Mouse (Mus musculus) spleen, adult 18-20 months (tissue): ENCODE results near the gene Lyz2.
"Not testable (repeated sequence)": the region's sequence is repeated elsewhere in the genome, so short reads cannot be mapped to it uniquely, and the experiment has no call there.

Experiments used
- DNase-seq, 2 experiments: peaks; one replicate each; pipeline ENCODE4 v3.0.0; 2022; ENCODE audit warnings: mixed read lengths in 2 of 2

The Lyz2 gene

GRCm38 (mm10) chr10:117282049-117282448 is at the start of gene Lyz2:
TSS of gene Lyz2 (minus strand) at chr10:117282321.
- DNase-seq: no peak

- peak in 1 of 2 experiments; percentile 42 for DNase-seq
These were observed 48.4 kb upstream of the Lyz2 start for GRCm38 (mm10) chr10:117330521-117330920.

- DNase-seq: peak; percentile 31 to 44
These were observed 41.7 kb upstream of the Lyz2 start for GRCm38 (mm10) chr10:117323782-117324181.

- no peak for DNase-seq
These were observed 40.5 kb upstream of the Lyz2 start for GRCm38 (mm10) chr10:117322630-117323029.

GRCm38 (mm10) chr10:117320571-117320981 is 38.5 kb upstream of the Lyz2 start:
- DNase-seq: no peak

- DNase-seq: no peak
These were observed 34.3 kb upstream of the Lyz2 start for GRCm38 (mm10) chr10:117316391-117316790.

GRCm38 (mm10) chr10:117313133-117313532 is 31.0 kb upstream of the Lyz2 start:
- DNase-seq: no peak

- DNase-seq: no peak
These were observed 30.0 kb upstream of the Lyz2 start for GRCm38 (mm10) chr10:117312168-117312567.

GRCm38 (mm10) chr10:117304371-117304770 is 22.2 kb upstream of the Lyz2 start:
- DNase-seq: no peak

GRCm38 (mm10) chr10:117301688-117302087 is 19.6 kb upstream of the Lyz2 start:
- no peak for DNase-seq

GRCm38 (mm10) chr10:117299901-117300520 is 17.9 kb upstream of the Lyz2 start:
- DNase-seq: no peak

GRCm38 (mm10) chr10:117299106-117299505 is 17.0 kb upstream of the Lyz2 start:
- no peak for DNase-seq

GRCm38 (mm10) chr10:117298336-117298735 is 16.2 kb upstream of the Lyz2 start:
- no peak for DNase-seq

GRCm38 (mm10) chr10:117292671-117293070 is 10.6 kb upstream of the Lyz2 start, which contains the start of gene Lyz1:
TSS of gene Lyz1 (minus strand) at chr10:117292868.
- no peak for DNase-seq

- DNase-seq: not testable (repeated sequence)
These were observed 8.8 kb upstream of the Lyz2 start for GRCm38 (mm10) chr10:117290936-117291335.

GRCm38 (mm10) chr10:117290046-117290870 is 8.1 kb upstream of the Lyz2 start:
- no peak for DNase-seq

- not testable (repeated sequence) for DNase-seq
These were observed 6.9 kb upstream of the Lyz2 start for GRCm38 (mm10) chr10:117289034-117289505.

- no peak for DNase-seq
These were observed 6.3 kb upstream of the Lyz2 start for GRCm38 (mm10) chr10:117288197-117289033.

GRCm38 (mm10) chr10:117287226-117287850 is 5.2 kb upstream of the Lyz2 start:
- DNase-seq: no peak

GRCm38 (mm10) chr10:117286366-117286970 is 4.3 kb upstream of the Lyz2 start:
- DNase-seq: no peak

- DNase-seq: not testable (repeated sequence)
These were observed 3.5 kb upstream of the Lyz2 start for GRCm38 (mm10) chr10:117285584-117285983.
